ENCODE assay signal across 10 mouse cellular contexts in genomic region chr6:38252139-38252538, GRCm38 (mm10). TPM values are rescaled to one million over a fixed set of nuclear protein-coding genes. Genes with fewer than 3 reads are reported as not detected.
A peak's percentile ranks its signal among the peaks of the same experiment; 100 is the strongest.
DNase-seq lines count a peak whose midpoint lies in the region; ATAC-seq lines count a peak whose summit lies in the region.
"Had no signal": no experiment of that assay in that cellular context is flagged by ENCODE, and none has a peak within 500 bp of the region (broad histone marks: within the 10 kb centered on the region; RNA-seq: fewer than 3 reads in every experiment).

No protein-coding gene starts in this region.

- H3K4me3 ChIP-seq in forebrain, embryonic 13.5 days, result peak overlapping the region; percentile 92
- peak overlapping the region; percentile 88 for H3K4me3 ChIP-seq in kidney, embryonic 15.5 days (replicated peaks)

- no peak for ATAC-seq in forebrain, embryonic 13.5 days
- ATAC-seq in kidney, embryonic 15.5 days (replicated peaks; ENCODE audit: low FRiP score), result no peak
- ATAC-seq: activated CD4-positive, CD25-positive, alpha-beta regulatory T cell, adult 4 months had no signal

- H3K4me1 ChIP-seq in forebrain, embryonic 13.5 days, result peaks cover 37% of the 10 kb centered on the region
- H3K4me1 ChIP-seq in kidney, embryonic 15.5 days, result peaks cover 47% of the 10 kb centered on the region

- 79% methylated on average over 10 of the region's 10 CpGs for WGBS in forebrain, embryonic 13.5 days
- WGBS in kidney, embryonic 15.5 days, result 34% methylated on average over 10 of the region's 10 CpGs

- DNase-seq in embryo, embryonic 10.5 days (ENCODE audit: low spot score), result peak; percentile 35
- DNase-seq in embryo, embryonic 9.5 days (ENCODE audit: extremely low spot score), result no peak
- DNase-seq in neural tube, embryonic 10.5 days (ENCODE audit: extremely low spot score, low spot score), result peak; percentile 33
- DNase-seq in retina, postnatal 1 day, result no peak
- no peak for DNase-seq in testis, postnatal 14 days (ENCODE audit: low spot score)
- DNase-seq in left cerebral cortex, adult 11 months (ENCODE audit: low spot score), result no peak
- DNase-seq: heart, postnatal 14 days had no signal

- H3K4me2 ChIP-seq in forebrain, embryonic 13.5 days, result peak overlapping the region; percentile 81
- peak overlapping the region; percentile 82 for H3K4me2 ChIP-seq in kidney, embryonic 15.5 days

- H3K9ac ChIP-seq in forebrain, embryonic 13.5 days, result peak overlapping the region; percentile 99
- peak overlapping the region; percentile 89; the same call in 1 of the 2 replicates for H3K9ac ChIP-seq in kidney, embryonic 15.5 days

- H3K9me3 ChIP-seq in forebrain, embryonic 13.5 days (replicated peaks), result no peaks in the 10 kb centered on the region
- no peaks in the 10 kb centered on the region for H3K9me3 ChIP-seq in kidney, embryonic 15.5 days (replicated peaks)

- 0 out of 2 replicates have a peak overlapping the region, but pooled peaks have one; percentile 93 for H3K27ac ChIP-seq in forebrain, embryonic 13.5 days
- H3K27ac ChIP-seq in kidney, embryonic 15.5 days, result no peak overlapping the region

- H3K36me3 ChIP-seq in forebrain, embryonic 13.5 days (ENCODE audit: poor library complexity, severe bottlenecking), result no peaks in the 10 kb centered on the region
- no peaks in the 10 kb centered on the region for H3K36me3 ChIP-seq in kidney, embryonic 15.5 days

- 0 out of 2 replicates have a peak, but pooled peaks cover 3% of the 10 kb centered on the region for H3K27me3 ChIP-seq in forebrain, embryonic 13.5 days
- no peaks in the 10 kb centered on the region for H3K27me3 ChIP-seq in kidney, embryonic 15.5 days

RNA-seq across cellular contexts. Expression of gene D630045J12Rik, which starts 1.7 kb away (rescaled TPM):
- 10.9 and 12.4 TPM in 2 replicates for polyA plus RNA-seq in forebrain, embryonic 13.5 days (2015; fragmentation: Nextera tagmentation; extraction: Ambion mirVana)
- 6.7 and 7.8 TPM in 2 replicates for polyA plus RNA-seq in kidney, embryonic 15.5 days (2015; fragmentation: Nextera tagmentation; extraction: Ambion mirVana)

RNA-seq across cellular contexts. Expression of gene Zc3hav1l, which starts 46.9 kb away (rescaled TPM):
- 8.2 and 8.7 TPM in 2 replicates for polyA plus RNA-seq in forebrain, embryonic 13.5 days (2015; fragmentation: Nextera tagmentation; extraction: Ambion mirVana)
- 9.9 TPM in 2 replicates for polyA plus RNA-seq in kidney, embryonic 15.5 days (2015; fragmentation: Nextera tagmentation; extraction: Ambion mirVana)

Comparison
In these comparisons a context has a peak if more than half of its experiments do, and no peak if none do; other contexts are left out.
1. DNase-seq: peak in embryo, embryonic 10.5 days (single experiment) and neural tube, embryonic 10.5 days (single experiment); none in embryo, embryonic 9.5 days (single experiment), retina, postnatal 1 day (single experiment), testis, postnatal 14 days (single experiment) and left cerebral cortex, adult 11 months (single experiment).